Mouse (Mus musculus) cerebellum, adult (tissue): ENCODE data around the gene Tango6.
A peak's percentile ranks its signal among the peaks of the same experiment; 100 is the strongest.

Experiments used
- ATAC-seq: cut with Nextera tagmentation; 2 replicates; pipeline ENCODE4 v1.9.2; 2017; ENCODE audit warnings: mild to moderate bottlenecking, moderate library complexity, mixed read lengths; ENCODE audit not compliant: insufficient number of reproducible peaks, low FRiP score, low TSS enrichment

The Tango6 gene

DNA sequence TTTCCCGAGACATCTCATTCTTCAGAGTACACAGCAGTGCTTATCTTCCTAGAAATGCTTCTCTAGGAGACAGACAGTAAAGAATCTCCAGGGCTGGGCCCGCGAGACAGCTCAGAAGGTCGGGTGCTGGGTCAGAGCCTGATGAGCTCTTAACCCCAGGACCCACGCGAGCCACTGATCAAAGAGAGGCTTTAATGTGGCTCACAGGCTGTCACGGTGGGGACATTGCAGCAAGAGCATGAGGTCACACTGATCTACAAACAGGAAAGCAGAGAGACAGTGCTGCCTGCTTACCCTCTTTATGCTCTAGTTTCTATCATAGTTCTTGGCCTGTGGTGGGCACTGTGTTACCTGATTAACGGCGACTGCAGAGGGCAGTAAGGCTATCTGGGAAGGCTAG is 126.9 kb downstream of the Tango6 start:
- ATAC-seq, result no peak

GRCm38 (mm10) chr8:106810406-106810805 is 127.5 kb downstream of the Tango6 start:
- ATAC-seq, result no peak

- no peak for ATAC-seq
Observed at GRCm38 (mm10) chr8:106812560-106812959, 129.7 kb downstream of the Tango6 start.

GRCm38 (mm10) chr8:106816431-106817170 is 133.7 kb downstream of the Tango6 start:
- ATAC-seq, result no peak

DNA sequence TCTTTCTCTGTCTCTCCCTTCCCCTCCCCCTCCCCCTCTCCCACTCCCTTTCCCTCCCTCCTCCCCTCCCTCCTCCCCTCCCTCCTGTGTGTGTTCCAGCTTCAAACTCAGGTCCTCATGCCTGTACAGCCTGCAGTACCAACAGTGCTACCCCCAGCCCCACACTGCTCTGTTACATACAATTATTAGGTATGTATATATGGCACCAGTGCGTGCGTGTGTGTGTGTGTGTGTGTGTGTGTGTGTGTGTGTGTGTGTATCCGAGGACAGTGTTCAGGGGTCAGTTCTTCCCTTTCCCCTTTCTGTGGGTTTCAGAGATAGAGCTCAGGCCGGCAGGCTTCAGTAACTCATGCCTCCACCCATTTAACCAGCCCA is 134.3 kb downstream of the Tango6 start:
- ATAC-seq, result no peak

- no peak for ATAC-seq
Observed at GRCm38 (mm10) chr8:106818626-106819515, 136.0 kb downstream of the Tango6 start.

GRCm38 (mm10) chr8:106819581-106819980 is 136.7 kb downstream of the Tango6 start:
- ATAC-seq, result no peak

DNA sequence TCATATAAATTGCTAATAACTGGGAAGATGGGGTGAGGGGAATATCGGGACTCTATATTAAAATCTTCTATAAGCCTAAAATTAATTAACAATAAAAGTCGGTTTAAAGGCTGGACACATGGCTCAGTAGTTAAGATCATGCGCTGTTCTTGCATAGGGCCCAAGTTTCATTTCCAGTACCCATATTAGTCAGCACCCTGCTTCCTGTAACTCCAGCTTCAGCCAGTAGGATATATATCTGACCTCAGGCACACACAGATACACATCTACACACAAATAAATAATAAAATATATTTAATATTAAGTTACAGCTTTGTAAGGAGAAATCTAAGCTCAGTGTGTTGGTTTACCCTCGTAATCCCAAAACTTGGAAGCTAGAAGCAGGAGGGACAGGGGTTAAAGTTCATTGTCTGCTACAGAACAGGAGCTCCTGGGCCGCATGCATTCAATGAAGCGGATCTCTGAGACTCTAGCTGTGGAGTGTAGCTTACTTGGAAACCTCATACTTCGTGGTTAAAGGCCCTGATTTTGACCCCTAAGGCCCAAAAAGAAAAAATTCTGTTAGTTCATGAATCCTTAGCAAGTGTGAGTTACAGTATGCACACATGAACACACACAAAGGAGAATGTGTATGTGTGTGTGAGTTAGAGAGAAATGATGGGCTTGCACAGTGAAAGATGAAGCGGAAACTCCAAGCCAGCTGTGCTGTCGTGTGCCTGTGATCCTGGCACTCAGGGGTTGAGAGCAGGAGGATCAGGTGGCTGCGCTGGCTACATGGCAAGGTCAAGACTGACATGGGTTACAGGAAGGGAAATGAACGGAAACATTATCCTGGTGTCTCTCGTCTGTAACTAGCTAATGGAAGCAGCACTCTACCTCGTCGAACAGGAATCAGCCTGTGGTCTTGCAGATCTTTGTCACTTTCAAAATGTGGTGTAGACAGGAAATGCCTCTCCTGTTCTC is 138.0 kb downstream of the Tango6 start:
- ATAC-seq, result no peak

DNA sequence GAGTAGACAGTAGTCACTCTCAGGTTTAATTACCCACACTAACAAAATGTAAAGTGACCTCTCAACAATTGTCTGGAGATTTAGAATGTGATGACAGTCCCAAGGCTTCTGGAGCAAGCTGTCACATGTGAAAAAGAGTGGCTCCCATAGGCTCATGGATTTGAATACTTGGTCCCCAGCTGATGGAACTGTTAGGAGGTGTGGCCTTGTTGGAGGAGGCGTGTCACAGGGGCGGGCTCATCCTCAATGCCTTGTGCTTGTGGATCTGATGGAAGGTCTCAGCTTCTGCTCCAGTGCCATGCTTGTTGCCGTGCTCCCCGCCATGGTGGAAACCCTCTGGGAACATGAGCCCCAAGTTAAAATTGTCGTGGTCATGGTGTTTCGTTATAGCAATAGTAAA is 146.1 kb downstream of the Tango6 start:
- ATAC-seq, result no peak

DNA sequence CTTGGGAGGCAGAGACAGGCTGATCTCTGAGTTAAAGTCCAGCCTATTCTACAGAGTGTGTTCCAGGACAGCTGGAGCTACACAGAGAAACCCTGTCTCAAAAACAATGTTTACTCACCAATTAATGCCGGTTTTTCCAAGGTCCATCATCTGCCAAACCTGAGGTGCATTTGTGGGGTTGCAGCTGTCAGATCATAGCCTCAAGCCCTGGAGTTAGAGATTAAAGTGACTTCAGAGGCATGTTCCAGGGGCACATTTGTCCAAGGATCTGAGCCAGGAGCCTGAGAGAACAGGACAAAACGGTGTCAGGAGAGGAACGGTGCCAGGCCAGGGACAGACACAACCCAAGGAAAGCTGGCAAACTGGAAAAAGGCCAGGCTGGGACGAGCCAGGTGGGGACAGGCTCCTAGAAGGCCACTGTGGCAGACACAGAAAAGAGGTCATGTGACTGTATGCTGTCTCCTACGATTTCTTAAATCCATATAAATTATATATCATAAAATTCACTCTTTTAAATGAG is 146.7 kb downstream of the Tango6 start:
- peak; percentile 82 for ATAC-seq

DNA sequence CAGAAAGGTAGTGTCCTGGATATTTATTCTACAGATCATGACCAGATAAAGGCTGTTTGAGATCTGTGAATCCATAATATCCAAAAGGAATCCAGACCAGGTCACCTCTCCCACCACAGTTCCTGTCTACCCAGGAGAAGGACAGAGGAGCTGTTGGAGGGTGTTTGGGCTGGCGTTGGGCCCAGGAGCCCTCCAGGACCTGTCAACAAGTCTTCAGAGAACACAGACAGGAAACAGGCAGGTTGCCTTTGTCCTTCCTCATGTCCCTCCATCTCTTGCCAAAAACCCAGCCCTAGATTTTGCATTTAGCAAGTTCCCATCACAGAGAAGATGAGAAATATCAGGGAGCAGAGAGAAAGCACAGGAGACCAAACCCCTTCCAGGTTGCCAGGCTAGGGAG is 152.0 kb downstream of the Tango6 start:
- ATAC-seq, result no peak

DNA sequence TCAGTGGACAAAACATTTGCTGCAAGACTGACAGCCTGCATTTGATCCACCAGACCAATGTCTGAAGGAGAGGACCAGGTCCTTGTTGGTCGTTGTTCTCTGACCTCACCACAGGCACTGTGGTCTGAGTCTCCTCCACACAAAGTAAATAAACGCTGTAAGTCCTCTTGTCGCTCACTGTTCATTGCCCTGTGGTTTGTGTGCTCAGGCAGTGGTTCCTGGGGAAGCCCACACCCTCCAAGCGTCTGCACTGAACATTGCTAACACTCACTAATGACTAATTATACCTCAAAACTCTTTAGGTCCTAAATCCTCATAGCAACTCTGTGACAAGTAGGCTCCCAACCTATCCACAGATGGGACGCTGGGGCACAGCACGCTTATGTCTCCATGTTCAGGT is 153.7 kb downstream of the Tango6 start:
- no peak for ATAC-seq

GRCm38 (mm10) chr8:106838803-106839202 is 155.9 kb downstream of the Tango6 start:
- ATAC-seq, result no peak

- ATAC-seq, result peak; percentile 69; the same call in 1 of the 2 replicates
Observed at GRCm38 (mm10) chr8:106839209-106840001, 156.5 kb downstream of the Tango6 start.

DNA sequence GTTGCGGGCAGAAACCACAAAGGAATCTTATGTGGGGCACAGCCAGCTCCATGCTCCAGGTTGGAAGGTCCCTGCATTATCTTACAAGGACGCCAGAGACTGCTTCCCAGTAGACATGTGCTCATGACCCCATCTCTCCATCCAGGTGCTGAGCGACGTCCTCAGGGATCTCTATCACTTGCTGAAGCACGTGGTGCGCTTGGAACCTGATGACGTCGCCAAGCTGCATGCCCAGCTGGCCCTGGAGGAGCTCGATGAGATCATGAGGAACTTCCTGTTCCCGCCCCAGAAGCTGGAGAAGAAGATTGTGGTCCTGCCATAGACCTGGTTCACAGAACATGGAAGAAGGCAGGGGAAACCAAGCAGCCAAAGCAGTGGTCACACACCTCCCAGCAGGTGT is 167.2 kb downstream of the Tango6 start:
- no peak for ATAC-seq

DNA sequence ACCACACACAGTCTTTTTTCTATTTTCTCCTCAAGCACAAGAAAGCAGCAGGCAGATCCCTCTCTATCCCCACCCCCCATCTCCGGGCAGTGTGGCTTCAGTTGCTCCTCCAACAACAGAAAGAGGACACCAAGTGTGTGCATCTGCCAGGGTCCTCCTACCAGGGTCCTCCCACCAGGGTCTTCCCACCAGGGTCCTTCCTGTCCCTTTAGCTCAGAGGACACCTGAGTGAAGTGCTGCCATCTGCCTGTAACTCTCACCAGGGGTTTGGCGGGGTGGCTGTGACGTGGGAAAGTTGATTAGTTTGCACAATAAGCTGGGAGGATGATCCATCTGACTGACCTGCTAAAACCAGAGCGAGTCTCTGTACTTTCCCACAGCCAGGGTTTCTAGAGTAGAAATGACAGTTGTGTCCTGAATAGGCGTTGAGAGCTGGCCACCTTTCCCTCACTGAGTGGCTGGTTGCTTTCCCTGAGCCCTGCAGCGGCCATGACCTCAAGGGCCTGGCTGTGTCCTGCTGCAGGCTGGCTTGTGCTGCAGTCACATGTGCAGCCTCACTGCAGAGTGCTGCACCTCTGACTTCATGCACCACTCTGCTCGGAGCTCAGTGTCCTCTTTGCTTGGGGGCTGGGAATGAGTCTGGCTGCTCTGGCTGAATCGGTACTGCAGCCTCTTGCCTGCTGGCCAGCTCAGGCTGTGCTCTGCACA is 171.8 kb downstream of the Tango6 start:
- peak; percentile 31; the same call in 1 of the 2 replicates for ATAC-seq

GRCm38 (mm10) chr8:106855242-106855562 is 172.3 kb downstream of the Tango6 start:
- ATAC-seq, result no peak

- ATAC-seq, result no peak
Observed at GRCm38 (mm10) chr8:106862845-106863244, 180.0 kb downstream of the Tango6 start.

DNA sequence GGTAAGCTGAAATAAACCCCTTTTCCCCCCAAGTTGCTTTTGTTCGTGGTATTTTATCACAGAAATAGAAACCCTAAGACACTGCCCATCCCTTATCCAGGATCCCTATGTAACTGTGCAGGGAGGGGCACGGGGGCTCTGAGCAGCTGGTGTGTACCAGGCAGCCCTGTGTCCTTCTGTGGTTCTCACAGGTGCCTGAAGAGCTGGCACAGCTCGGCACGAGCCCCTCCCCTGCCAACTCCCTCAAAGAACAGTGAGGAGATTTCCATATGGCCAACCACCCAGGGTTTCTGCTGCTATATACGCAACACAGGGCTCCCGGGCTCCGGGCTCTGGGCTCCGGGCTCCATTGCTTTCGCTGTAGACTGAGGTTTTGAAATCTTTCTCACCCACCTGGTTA is 182.5 kb downstream of the Tango6 start:
- 0 out of 2 replicates have a peak, but pooled peaks have one; percentile 33 for ATAC-seq
